Mouse (Mus musculus): ENCODE data around the gene Vsir. TPM values are rescaled to one million over a fixed set of nuclear protein-coding genes. Genes with fewer than 3 reads are reported as not detected.

Gene Vsir
- polyA plus RNA-seq, 1 experiment from 2014 or later, result 3.4 TPM

DNA sequence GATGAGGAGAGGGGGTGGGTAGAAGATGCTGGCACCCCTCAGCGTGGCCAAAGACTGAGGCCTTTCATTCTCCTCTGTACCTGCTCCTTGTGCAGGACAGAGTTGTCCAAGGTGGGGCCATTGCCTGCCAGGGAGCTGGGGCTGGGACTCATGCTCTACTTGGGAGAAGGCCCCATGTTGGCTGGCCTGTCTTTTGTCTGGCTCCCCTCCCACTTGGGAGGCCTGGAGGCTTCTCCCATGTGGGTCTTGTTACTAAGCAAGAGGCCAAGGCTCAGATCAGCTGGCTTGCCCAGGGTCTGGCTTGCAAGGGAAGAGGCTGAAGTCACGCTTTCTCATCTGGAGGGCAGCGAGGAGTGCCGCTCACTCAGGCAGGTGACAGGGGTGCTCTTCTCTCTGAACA is 10.8 kb downstream of the Vsir start:
- Histone ChIP-seq H3K9me3 (no peaks in the 10 kb centered on the region), H3K4me3 (no peak overlapping the region), H3K36me3 (no peaks in the 10 kb centered on the region), H3K9ac (no peak overlapping the region), H3K4me1 (peaks cover 36% of the 10 kb centered on the region), H3K4me2 (no peak overlapping the region), H3K27ac (no peak overlapping the region), H3K27me3 (no peaks in the 10 kb centered on the region)
- ATAC-seq (ENCODE audit: insufficient number of reproducible peaks, low FRiP score, low TSS enrichment, low read depth), result no peak
- WGBS, result 84% methylated on average over 4 of the region's 4 CpGs

DNA sequence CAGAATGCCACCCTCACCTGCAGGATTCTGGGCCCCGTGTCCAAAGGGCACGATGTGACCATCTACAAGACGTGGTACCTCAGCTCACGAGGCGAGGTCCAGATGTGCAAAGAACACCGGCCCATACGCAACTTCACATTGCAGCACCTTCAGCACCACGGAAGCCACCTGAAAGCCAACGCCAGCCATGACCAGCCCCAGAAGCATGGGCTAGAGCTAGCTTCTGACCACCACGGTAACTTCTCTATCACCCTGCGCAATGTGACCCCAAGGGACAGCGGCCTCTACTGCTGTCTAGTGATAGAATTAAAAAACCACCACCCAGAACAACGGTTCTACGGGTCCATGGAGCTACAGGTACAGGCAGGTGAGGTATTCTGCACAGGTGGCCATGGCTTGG is 11.2 kb downstream of the Vsir start:
- Histone ChIP-seq H3K4me1 (peaks cover 38% of the 10 kb centered on the region), H3K27ac (no peak overlapping the region), H3K27me3 (no peaks in the 10 kb centered on the region), H3K9me3 (no peaks in the 10 kb centered on the region), H3K4me3 (no peak overlapping the region), H3K36me3 (no peaks in the 10 kb centered on the region), H3K9ac (no peak overlapping the region), H3K4me2 (no peak overlapping the region)
- no peak for ATAC-seq (ENCODE audit: insufficient number of reproducible peaks, low FRiP score, low TSS enrichment, low read depth)
- WGBS, result 91% methylated on average over 14 of the region's 14 CpGs

DNA sequence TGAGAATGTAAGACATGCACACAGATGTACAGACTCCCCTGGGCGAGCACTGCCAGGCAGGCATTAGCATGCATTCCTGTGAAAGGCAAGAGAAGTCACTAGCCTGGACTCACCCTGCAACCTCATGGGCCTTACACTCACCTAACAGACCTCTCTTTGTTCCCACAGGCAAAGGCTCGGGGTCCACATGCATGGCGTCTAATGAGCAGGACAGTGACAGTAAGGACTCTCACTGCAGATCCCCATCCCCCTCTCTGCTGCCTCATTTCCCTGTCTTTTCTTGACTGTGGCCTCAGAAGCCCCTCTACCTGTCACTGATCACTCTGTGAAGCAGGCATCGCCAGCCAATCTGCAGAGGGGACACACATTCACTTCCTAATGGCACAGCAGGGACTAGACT is 12.1 kb downstream of the Vsir start:
- Histone ChIP-seq H3K27me3 (no peaks in the 10 kb centered on the region), H3K4me2 (no peak overlapping the region), H3K36me3 (no peaks in the 10 kb centered on the region), H3K27ac (no peak overlapping the region), H3K4me3 (no peak overlapping the region), H3K4me1 (peaks cover 31% of the 10 kb centered on the region), H3K9ac (no peak overlapping the region), H3K9me3 (no peaks in the 10 kb centered on the region)
- ATAC-seq (ENCODE audit: insufficient number of reproducible peaks, low FRiP score, low TSS enrichment, low read depth), result no peak
- 46% methylated on average over 4 of the region's 4 CpGs for WGBS

DNA sequence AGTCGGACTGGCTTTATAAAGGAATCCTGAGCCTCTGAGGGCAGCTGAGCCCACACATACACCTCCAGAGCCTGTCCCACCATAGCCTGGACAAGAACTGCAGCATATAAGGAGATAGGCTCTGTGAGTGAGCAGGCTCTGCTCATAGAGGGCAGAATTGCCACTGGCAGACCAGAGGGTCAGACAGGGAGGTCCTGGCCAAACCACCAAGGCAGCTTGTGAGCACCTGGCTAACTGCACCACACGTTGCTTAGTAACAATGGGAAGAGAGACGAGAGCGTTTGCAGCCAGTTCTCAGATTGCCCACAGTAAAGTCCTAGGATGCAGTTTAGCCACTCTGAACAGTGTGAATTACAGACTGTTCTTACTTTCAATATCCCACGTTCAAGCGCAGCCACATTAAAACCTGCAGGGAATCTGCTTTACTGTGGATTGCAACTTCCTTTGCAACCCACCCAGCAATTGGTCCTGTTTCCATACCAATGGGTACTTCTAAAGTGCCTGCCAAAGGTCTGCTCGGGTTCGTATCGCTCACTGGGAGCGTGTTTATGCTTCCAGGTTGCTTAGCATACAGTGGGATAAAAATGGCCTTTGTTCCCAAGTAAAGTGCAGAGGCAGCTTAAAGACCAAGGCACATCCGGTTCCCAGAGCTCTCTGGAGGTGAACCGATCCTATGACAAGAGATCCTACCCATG is 15.1 kb downstream of the Vsir start:
- H3K4me2 ChIP-seq, result no peak overlapping the region
- H3K4me3 ChIP-seq, result no peak overlapping the region
- no peaks in the 10 kb centered on the region for H3K27me3 ChIP-seq
- peak overlapping the region; percentile 61 for H3K27ac ChIP-seq
- H3K36me3 ChIP-seq, result no peaks in the 10 kb centered on the region
- H3K9ac ChIP-seq, result no peak overlapping the region
- no peak for ATAC-seq (ENCODE audit: insufficient number of reproducible peaks, low FRiP score, low TSS enrichment, low read depth)
- WGBS, result 34% methylated on average over 12 of the region's 12 CpGs
- H3K4me1 ChIP-seq, result peaks cover 33% of the 10 kb centered on the region
- H3K9me3 ChIP-seq, result no peaks in the 10 kb centered on the region

DNA sequence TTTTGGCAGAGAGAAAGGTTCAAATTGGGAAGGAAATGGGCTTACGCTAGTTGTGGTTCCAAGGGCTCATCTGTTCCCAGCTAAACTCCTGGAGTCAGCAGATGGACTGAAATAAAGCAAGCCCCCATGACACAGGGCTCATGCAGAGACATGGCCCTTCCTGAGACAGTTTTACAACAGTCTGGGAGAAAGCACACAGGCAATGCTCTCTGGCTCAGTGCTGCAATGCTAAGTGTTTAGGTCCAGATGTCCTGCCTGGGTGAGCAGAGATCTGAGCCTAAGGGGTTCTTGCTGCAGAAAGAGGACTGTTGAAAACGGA is 15.6 kb downstream of the Vsir start:
- Histone ChIP-seq H3K27ac (peak overlapping the region; percentile 61), H3K36me3 (no peaks in the 10 kb centered on the region), H3K9ac (no peak overlapping the region), H3K4me3 (no peak overlapping the region), H3K4me2 (no peak overlapping the region), H3K9me3 (no peaks in the 10 kb centered on the region), H3K27me3 (no peaks in the 10 kb centered on the region), H3K4me1 (peaks cover 33% of the 10 kb centered on the region)
- no peak for ATAC-seq (ENCODE audit: insufficient number of reproducible peaks, low FRiP score, low TSS enrichment, low read depth)
- 31% methylated on average over 2 of the region's 2 CpGs for WGBS

DNA sequence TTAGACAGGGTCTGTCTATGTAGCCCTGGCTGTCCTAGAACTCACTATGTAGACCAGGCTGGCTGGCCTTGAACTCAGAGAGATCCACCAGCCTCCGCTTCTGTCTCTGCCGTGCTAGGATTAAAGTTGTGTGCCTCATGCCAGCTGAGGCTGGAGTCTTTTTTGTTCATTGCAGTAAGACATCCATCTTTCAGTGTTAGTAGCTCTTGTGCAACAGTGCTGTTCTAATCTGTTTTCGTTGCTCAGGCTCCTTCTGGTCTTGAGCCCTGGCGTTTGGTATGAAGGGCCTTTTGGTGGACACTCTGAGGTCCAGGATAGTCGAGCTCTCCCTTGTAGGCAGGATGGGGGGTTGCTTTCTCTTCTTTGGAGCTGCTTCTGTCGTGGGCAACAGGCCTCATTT is 16.8 kb downstream of the Vsir start:
- H3K36me3 ChIP-seq, result no peaks in the 10 kb centered on the region
- H3K9me3 ChIP-seq, result no peaks in the 10 kb centered on the region
- H3K4me1 ChIP-seq, result peaks cover 33% of the 10 kb centered on the region
- no peak for ATAC-seq (ENCODE audit: insufficient number of reproducible peaks, low FRiP score, low TSS enrichment, low read depth)
- H3K9ac ChIP-seq, result no peak overlapping the region
- H3K27ac ChIP-seq, result no peak overlapping the region
- WGBS, result 60% methylated on average over 6 of the region's 6 CpGs
- H3K4me3 ChIP-seq, result no peak overlapping the region
- H3K27me3 ChIP-seq, result no peaks in the 10 kb centered on the region
- H3K4me2 ChIP-seq, result no peak overlapping the region

DNA sequence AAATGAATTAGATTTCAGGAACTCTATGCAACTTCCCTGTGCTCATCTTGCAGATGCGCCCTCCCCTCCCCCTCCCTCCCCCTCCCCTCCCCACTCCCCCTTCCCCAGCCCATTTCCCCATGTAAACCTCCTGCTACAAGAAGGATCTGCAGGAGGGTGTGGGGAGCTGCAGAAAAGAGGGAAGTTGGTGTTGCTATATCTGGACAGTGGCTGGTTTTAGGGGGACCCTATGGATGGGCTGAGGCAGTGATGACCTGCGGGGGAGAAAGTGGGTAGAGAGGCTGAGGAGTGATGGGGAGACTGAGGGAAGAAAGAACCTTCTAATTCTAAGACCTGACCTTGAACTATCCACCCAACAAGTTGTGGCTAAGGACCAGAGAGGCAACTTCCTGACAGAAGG is 20.5 kb downstream of the Vsir start:
- H3K36me3 ChIP-seq, result no peaks in the 10 kb centered on the region
- H3K9me3 ChIP-seq, result no peaks in the 10 kb centered on the region
- H3K27ac ChIP-seq, result no peak overlapping the region
- 91% methylated on average over 1 of the region's 2 CpGs for WGBS
- no peak for ATAC-seq (ENCODE audit: insufficient number of reproducible peaks, low FRiP score, low TSS enrichment, low read depth)
- H3K9ac ChIP-seq, result no peak overlapping the region
- no peaks in the 10 kb centered on the region for H3K27me3 ChIP-seq
- no peak overlapping the region for H3K4me2 ChIP-seq
- peaks cover 26% of the 10 kb centered on the region for H3K4me1 ChIP-seq
- H3K4me3 ChIP-seq, result no peak overlapping the region

DNA sequence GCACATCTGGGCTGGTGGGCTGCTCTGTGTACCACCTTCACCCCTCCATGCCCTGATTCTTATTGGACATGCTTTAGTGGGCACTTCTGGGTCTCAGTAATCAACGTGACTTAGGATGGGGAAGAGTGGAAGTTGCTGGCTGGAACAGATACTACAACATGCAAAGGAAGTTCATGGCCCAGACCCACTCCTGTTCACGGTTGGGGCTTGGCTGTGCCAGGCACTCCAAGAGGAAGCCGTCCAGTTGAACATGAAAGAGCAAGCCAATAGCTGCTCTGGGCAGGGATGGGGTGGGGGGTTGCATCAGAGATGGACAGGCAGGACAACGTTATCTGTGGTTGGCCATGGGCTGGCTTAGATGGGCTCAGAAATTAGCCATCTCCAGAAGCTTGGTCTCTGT is 21.3 kb downstream of the Vsir start:
- Histone ChIP-seq H3K27me3 (no peaks in the 10 kb centered on the region), H3K27ac (no peak overlapping the region), H3K4me3 (no peak overlapping the region), H3K4me2 (no peak overlapping the region), H3K9ac (no peak overlapping the region), H3K9me3 (no peaks in the 10 kb centered on the region), H3K36me3 (no peaks in the 10 kb centered on the region), H3K4me1 (peaks cover 20% of the 10 kb centered on the region)
- 70% methylated on average over 4 of the region's 4 CpGs for WGBS
- no peak for ATAC-seq (ENCODE audit: insufficient number of reproducible peaks, low FRiP score, low TSS enrichment, low read depth)

DNA sequence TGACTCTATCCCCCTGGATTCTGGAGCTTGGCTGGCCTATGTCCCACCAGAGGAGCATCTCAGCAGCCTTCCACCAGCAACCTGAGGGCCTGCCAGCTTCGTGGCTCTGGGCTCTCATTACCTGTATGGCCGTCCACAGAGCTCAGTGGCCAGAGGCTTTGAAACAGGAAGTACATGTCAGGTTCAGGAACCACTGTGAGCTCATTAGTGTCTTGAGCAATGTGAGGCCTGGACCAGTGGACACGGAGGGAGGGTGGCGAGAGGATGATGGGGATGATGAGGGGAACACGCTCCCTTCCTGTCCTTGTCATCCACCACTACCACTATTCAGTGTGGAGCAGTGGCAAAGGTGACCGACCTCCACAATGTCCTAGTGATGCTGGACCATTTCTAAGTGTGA is 22.8 kb downstream of the Vsir start:
- no peaks in the 10 kb centered on the region for H3K36me3 ChIP-seq
- H3K4me3 ChIP-seq, result no peak overlapping the region
- no peak overlapping the region for H3K27ac ChIP-seq
- H3K27me3 ChIP-seq, result no peaks in the 10 kb centered on the region
- no peaks in the 10 kb centered on the region for H3K9me3 ChIP-seq
- no peak overlapping the region for H3K4me2 ChIP-seq
- no peak overlapping the region for H3K9ac ChIP-seq
- peaks cover 28% of the 10 kb centered on the region for H3K4me1 ChIP-seq
- 86% methylated on average over 6 of the region's 6 CpGs for WGBS
- no peak for ATAC-seq (ENCODE audit: insufficient number of reproducible peaks, low FRiP score, low TSS enrichment, low read depth)

DNA sequence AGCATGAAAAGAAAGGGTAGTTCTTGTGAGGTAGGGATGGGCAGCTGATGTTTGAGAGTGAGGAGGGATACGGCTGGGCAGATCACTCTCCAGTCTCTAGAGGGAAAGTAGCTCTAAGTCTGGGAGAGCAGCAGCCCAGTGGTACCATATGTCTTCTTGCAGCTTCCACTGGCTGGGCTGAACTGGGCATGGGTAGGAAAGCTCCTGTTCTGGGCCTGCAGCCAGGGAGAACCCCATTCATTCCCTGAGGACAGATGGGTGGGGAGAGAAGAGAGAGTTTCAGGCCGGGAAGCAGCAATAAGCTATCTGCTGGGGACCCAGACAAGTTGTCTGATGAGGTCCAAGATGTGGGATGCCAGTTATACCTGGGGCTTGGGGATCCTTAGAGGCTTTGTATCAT is 23.4 kb downstream of the Vsir start:
- H3K4me3 ChIP-seq, result no peak overlapping the region
- 61% methylated on average over 2 of the region's 2 CpGs for WGBS
- no peaks in the 10 kb centered on the region for H3K36me3 ChIP-seq
- no peak overlapping the region for H3K9ac ChIP-seq
- peaks cover 24% of the 10 kb centered on the region for H3K4me1 ChIP-seq
- ATAC-seq (ENCODE audit: insufficient number of reproducible peaks, low FRiP score, low TSS enrichment, low read depth), result no peak
- no peaks in the 10 kb centered on the region for H3K27me3 ChIP-seq
- no peak overlapping the region for H3K27ac ChIP-seq
- H3K9me3 ChIP-seq, result no peaks in the 10 kb centered on the region
- no peak overlapping the region for H3K4me2 ChIP-seq

DNA sequence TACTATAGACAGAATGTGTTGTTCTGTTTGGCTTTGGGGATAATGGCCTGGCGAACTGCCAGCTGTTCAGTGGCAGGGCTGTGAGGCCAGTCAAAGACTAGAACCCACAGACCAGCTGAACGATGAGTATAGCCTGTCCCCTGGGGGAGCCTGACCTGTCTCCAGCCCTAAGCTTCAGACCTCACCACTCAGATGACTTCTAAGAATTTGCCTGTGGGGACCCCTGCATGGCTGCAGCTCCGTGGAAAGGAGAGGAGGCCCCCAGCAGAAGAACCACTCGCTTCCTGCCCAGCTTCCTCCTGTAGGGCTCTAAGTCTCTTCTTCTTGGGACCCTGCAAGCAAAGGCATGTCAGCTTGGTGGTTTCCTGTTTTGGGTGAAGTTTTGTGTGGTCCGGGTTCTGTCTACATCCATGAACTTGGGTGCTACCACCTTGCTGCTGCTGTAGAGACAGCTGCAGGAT is 24.0 kb downstream of the Vsir start:
- Histone ChIP-seq H3K9ac (no peak overlapping the region), H3K4me1 (peaks cover 24% of the 10 kb centered on the region), H3K4me3 (no peak overlapping the region), H3K9me3 (no peaks in the 10 kb centered on the region), H3K4me2 (no peak overlapping the region), H3K27ac (no peak overlapping the region), H3K36me3 (no peaks in the 10 kb centered on the region), H3K27me3 (no peaks in the 10 kb centered on the region)
- 59% methylated on average over 5 of the region's 5 CpGs for WGBS
- no peak for ATAC-seq (ENCODE audit: insufficient number of reproducible peaks, low FRiP score, low TSS enrichment, low read depth)

DNA sequence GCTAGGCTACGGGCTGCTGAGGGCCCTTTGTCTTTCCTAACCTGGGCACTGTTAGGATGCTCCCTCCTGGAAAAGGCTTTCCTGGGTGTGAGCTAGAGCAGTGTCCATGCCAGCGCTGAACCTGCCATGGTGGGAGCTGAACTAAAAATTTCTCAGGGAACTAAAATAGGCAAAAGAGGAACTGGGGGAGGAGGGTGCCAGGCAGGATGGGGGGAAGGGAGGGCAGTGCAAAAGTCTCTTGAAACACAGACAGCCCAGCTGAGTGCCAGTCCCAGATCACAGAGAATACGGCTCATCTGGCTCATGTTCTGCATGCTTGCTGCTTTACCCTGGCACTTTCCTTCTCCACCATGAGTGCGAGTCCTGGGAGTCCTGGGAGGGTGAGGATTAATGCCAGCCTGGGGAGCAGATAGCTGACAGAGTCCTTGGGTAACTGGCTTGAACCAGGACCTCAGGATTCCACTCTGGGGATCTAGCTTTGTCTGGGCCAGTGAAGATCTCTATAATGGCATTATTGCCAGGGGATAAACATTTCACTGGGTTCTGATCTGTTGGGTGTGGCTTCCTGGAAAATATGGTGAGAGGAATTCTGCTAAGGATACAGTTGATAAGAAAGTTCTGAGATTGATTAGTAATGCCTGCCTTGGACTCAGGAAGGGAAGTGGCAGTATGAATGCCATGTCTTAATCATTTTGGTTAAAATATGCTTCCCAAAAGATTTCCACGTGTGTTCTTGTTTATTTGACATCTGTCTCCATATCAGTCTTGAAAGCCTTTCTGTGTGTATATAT is 25.1 kb downstream of the Vsir start:
- 71% methylated on average over 5 of the region's 5 CpGs for WGBS
- Histone ChIP-seq H3K4me1 (peaks cover 24% of the 10 kb centered on the region), H3K9me3 (no peaks in the 10 kb centered on the region), H3K9ac (no peak overlapping the region), H3K27ac (no peak overlapping the region), H3K36me3 (no peaks in the 10 kb centered on the region), H3K27me3 (no peaks in the 10 kb centered on the region), H3K4me2 (no peak overlapping the region), H3K4me3 (no peak overlapping the region)
- no peak for ATAC-seq (ENCODE audit: insufficient number of reproducible peaks, low FRiP score, low TSS enrichment, low read depth)
